Mouse (Mus musculus) stomach, postnatal 0 days (tissue): ENCODE data around the gene Cela3a. TPM values are rescaled to one million over a fixed set of nuclear protein-coding genes. Genes with fewer than 3 reads are reported as not detected.

Experiments
- ATAC-seq: fragments of 200-750 bp; cut with Nextera tagmentation; 2 replicates; pipeline ENCODE4 v1.8.0; 2017; ENCODE audit not compliant: low FRiP score, low TSS enrichment
- DNase-seq: peaks from one replicate; pipeline ENCODE4 v3.0.0-alpha.2; 2016; ENCODE audit warnings: low spot score
- H3K27ac ChIP-seq: fragments of 300-500 bp; sonication (generic); replicated peaks from 2 replicates; pipeline ENCODE4 v1.5.1; 2014; ENCODE audit warnings: mild to moderate bottlenecking, control low read depth
- H3K27me3 ChIP-seq: fragments of 300-500 bp; sonication (generic); 2 replicates; pipeline ENCODE4 v1.6.1; 2014; ENCODE audit warnings: low read length; ENCODE audit not compliant: control insufficient read depth, insufficient read depth
- H3K36me3 ChIP-seq: fragments of 300-500 bp; sonication (generic); 2 replicates; pipeline ENCODE4 v1.6.1; 2014; ENCODE audit warnings: low read length, mixed read lengths; ENCODE audit not compliant: control insufficient read depth, insufficient read depth
- H3K4me1 ChIP-seq: fragments of 300-500 bp; sonication (generic); replicated peaks from 2 replicates; pipeline ENCODE4 v1.6.1; 2014; ENCODE audit warnings: antibody characterized with exemption; ENCODE audit not compliant: control insufficient read depth, insufficient read depth
- H3K4me2 ChIP-seq: fragments of 300-500 bp; sonication (generic); replicated peaks from 2 replicates; pipeline ENCODE4 v1.6.1; 2014; ENCODE audit warnings: low read depth, mild to moderate bottlenecking, control low read depth, moderate library complexity
- H3K4me3 ChIP-seq: fragments of 300-500 bp; sonication (generic); 2 replicates; pipeline ENCODE4 v1.5.1; 2014; ENCODE audit warnings: low read depth, low read length, control low read depth
- H3K9ac ChIP-seq: fragments of 300-500 bp; sonication (generic); 2 replicates; pipeline ENCODE4 v1.6.1; 2014; ENCODE audit warnings: mild to moderate bottlenecking, low read length, control low read depth, mixed read lengths
- H3K9me3 ChIP-seq: fragments of 300-500 bp; sonication (generic); 2 replicates; pipeline ENCODE4 v1.6.1; 2016; ENCODE audit warnings: low read length; ENCODE audit not compliant: control insufficient read depth
- CTCF ChIP-seq: IDR thresholded peaks from 2 replicates; pipeline ENCODE4 v1.5.1; 2016; ENCODE audit warnings: antibody characterized with exemption, low read depth, mild to moderate bottlenecking, moderate library complexity
- EP300 ChIP-seq: optimal IDR thresholded peaks from 2 replicates; pipeline ENCODE3; 2016; ENCODE audit warnings: antibody characterized with exemption
- WGBS: fragments of 180-500 bp; shearing (Covaris S2); extraction: QIAGEN DNeasy Blood & Tissue Kit; methylation state at CpG from one replicate; pipeline ENCODE4 v1.1.7; 2014; 5-methylcytosine and 5-hydroxymethylcytosine counted together
- polyA plus RNA-seq: library from polyadenylated mRNA; unstranded; fragments of >200 nt; fragmentation: Nextera tagmentation; extraction: Ambion mirVana; gene quantifications from 2 replicates; pipeline ENCODE4 v1.2.1, GENCODE M21; 2015

Cela3a gene
- polyA plus RNA-seq, 1 experiment from 2014 or later, result not detected

DNA sequence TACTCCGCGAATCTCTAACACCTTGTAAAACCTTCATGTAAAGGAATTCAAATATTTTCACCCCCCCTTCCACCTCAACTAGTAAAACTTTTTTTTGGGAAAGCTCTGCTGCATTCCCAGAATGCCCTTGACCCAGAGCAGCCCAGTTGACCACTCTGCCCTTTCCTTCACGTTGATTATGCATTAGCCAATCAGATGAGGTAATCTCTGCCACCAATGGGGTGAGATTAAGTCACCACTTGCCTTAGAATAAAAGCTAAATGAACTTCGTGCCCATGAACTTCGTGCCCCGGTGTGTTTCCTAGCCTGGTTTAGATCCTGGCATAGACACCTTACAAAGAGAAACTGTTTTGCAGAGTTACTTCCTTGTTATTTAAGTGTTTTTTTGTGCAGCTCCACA, 20.6 kb downstream of the Cela3a start:
- peak overlapping the region; percentile 79 for H3K4me2 ChIP-seq
- no peak for TF ChIP-seq EP300
- no peak for TF ChIP-seq CTCF
- H3K9me3 ChIP-seq, result no peaks in the 10 kb centered on the region
- peak overlapping the region; percentile 92 for H3K27ac ChIP-seq
- peak overlapping the region; percentile 75 for H3K4me3 ChIP-seq
- ATAC-seq (peak; percentile 43), DNase-seq (peak; percentile 36)
- no peaks in the 10 kb centered on the region; the same call in 1 of the 2 replicates for H3K4me1 ChIP-seq
- H3K36me3 ChIP-seq, result no peaks in the 10 kb centered on the region
- peak overlapping the region; percentile 82 for H3K9ac ChIP-seq
- WGBS, result 42% methylated on average over 6 of the region's 6 CpGs
- H3K27me3 ChIP-seq, result no peaks in the 10 kb centered on the region

DNA sequence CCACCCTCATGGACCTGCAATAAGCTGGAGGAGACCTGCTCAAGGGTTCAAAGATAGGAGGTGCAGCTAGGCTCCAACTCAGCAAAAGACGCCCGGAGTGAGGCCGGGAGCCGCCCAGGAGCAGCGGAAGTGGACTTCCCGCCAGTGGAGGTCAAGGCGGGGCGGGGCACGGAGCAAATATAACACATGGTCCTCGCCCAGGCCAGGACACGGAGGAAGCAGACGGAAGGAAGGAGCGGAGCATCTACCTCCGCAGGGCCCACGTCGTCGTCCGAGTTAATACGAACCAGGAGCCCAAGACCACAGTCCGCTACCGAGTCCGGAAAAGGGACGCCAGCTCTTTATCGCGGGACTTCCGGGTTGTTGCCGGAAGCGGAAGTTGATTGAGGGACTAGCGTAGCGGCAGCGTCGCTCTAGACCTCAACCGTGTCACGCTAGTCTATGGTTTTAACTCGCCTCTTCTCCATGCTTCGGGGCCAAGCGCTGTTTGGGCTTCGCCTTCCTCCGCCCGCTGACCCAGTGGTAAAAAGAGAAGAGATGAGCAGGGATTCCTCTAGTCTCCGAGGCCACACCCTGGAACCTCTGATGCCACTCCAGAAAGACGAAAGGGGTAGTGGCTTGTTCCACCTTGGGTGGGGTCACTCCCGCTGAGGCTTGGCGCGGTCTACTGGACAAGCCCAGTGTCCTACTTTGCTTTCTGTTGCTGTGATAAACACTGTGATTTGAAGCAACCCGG, 21.4 kb downstream of the Cela3a start:
- Histone ChIP-seq H3K9ac (peak overlapping the region; percentile 82), H3K4me1 (no peaks in the 10 kb centered on the region; the same call in 1 of the 2 replicates), H3K36me3 (no peaks in the 10 kb centered on the region), H3K4me3 (peak overlapping the region; percentile 75), H3K4me2 (peak overlapping the region; percentile 79), H3K9me3 (no peaks in the 10 kb centered on the region), H3K27me3 (no peaks in the 10 kb centered on the region), H3K27ac (peak overlapping the region; percentile 92)
- peak; percentile 83 for TF ChIP-seq EP300
- no peak; the same call in 1 of the 2 replicates for TF ChIP-seq CTCF
- ATAC-seq (peak; percentile 90), DNase-seq (peak; percentile 89)
- under 1% methylated on average over 46 of the region's 46 CpGs for WGBS

DNA sequence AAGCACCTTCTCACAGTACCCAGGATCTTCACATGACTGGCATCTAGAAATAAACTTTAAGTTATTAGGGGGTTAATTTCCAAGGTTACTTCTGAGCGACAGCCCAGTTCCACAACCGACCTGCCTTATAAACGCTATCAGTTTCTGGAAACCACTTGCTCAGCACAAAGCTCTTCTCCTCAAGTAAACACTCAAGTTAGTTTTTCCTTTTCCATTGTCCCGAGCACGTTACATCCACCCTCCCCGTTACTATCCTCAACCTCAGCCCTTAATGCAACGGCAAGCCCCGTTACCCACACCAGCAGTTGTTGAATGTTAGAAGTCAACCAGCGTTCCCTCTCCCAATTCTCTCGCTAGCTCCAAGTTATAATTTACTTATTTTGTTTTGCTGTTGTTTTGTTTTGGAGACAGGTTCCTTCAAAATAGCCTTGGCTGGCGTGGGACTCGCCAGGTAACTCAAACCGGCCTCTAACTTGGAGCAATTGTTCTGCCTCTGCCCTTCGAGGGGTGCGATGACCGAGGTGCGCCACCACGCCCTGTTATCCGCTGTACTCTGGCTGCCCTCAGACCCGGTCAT, 22.0 kb downstream of the Cela3a start:
- peak overlapping the region; percentile 75 for H3K4me3 ChIP-seq
- H3K36me3 ChIP-seq, result no peaks in the 10 kb centered on the region
- TF ChIP-seq EP300 (no peak), CTCF (no peak)
- peak overlapping the region; percentile 82 for H3K9ac ChIP-seq
- DNase-seq (peak; percentile 21), ATAC-seq (no peak)
- H3K4me2 ChIP-seq, result peak overlapping the region; percentile 79
- H3K27me3 ChIP-seq, result no peaks in the 10 kb centered on the region
- WGBS, result 0% methylated on average over 20 of the region's 20 CpGs
- peak overlapping the region; percentile 92 for H3K27ac ChIP-seq
- no peaks in the 10 kb centered on the region for H3K9me3 ChIP-seq
- no peaks in the 10 kb centered on the region; the same call in 1 of the 2 replicates for H3K4me1 ChIP-seq

DNA sequence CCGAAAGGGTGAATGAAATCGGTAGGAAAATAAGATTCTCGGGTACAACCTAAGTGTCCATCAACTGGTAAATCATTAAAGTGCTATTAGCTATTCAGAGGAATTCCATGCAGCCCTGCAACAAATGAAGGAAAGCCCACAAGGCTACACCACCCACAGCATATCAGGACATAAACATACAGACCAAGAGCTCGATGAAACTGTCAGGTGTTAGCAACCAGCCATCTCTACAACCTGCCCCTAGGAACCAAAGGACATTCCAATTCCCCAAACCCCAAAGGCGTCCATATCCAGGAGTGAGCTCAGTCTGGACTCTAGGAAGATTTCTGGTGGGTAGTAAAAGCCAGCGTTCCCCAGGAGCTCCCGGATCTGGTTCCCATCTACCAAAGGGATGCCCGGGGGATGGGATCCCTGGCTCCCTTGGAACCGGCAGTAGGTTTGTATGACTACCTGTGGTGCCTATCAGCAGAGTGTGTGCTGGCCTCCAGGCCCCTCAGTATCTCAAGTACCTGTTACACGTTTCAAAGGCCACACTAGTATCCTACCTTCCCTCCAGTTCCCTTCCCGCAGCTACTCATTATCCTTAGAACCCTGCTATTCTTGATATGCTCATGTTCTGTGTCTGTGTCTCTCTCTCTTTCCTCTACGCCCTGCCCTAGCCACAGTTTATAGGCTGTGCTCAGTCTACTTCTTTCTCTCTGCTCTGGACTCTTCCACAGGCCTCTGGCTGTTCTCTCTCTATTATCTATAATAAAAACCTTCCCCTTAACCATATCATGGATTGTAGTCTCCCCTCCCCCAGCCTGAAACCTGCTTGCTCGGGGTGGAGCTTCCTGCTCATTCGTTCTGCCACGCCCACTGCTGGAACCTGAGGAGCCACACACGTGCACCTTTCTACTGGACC, 28.6 kb downstream of the Cela3a start:
- Histone ChIP-seq H3K27ac (peak overlapping the region; percentile 53; the same call in 1 of the 2 replicates), H3K9me3 (no peaks in the 10 kb centered on the region), H3K4me3 (no peak overlapping the region), H3K4me1 (no peaks in the 10 kb centered on the region), H3K27me3 (no peaks in the 10 kb centered on the region), H3K9ac (no peak overlapping the region), H3K4me2 (no peak overlapping the region), H3K36me3 (no peaks in the 10 kb centered on the region)
- TF ChIP-seq CTCF (no peak), EP300 (no peak)
- DNase-seq, result no peak
- ATAC-seq, result peak; percentile 71; the same call in 1 of the 2 replicates
- 35% methylated on average over 15 of the region's 16 CpGs for WGBS

- Histone ChIP-seq H3K4me3 (no peak overlapping the region), H3K36me3 (no peaks in the 10 kb centered on the region), H3K27ac (no peak overlapping the region), H3K4me1 (no peaks in the 10 kb centered on the region), H3K9me3 (no peaks in the 10 kb centered on the region), H3K4me2 (no peak overlapping the region), H3K27me3 (no peaks in the 10 kb centered on the region), H3K9ac (no peak overlapping the region)
- WGBS, result 81% methylated on average over 10 of the region's 10 CpGs
- TF ChIP-seq EP300, result no peak
- no peak for TF ChIP-seq CTCF
- ATAC-seq, result no peak
- DNase-seq, result no peak
Measured at GRCm38 (mm10) chr4:137379713-137380255, 29.8 kb downstream of the Cela3a start.
